In the genomic region with DNA sequence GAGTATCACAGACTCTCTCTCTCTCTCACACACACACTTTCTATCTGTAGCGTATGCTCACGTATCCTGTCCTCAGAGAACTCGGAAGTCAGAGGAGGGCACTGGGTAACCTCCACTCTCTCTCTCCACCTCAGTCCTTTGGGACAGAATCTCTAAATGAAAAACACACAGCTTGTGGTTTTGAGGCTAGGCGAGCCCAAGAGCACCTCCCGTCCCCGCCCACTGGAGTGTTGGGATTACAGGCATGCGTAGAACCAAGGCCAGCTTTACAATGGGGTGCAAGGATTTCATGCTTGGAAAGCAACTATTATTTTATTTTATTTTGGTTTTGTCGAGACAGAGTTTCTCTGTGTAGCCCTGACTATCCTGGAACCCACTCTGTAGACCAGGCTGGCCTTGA, we compare ENCODE assay signal across 29 mouse cellular contexts.
DNase-seq lines count a peak whose midpoint lies in the region; ATAC-seq and TF ChIP-seq lines count a peak whose summit lies in the region.
"Had no signal": no experiment of that assay in that cellular context is flagged by ENCODE, and none has a peak within 500 bp of the region (broad histone marks: within the 10 kb centered on the region; RNA-seq: fewer than 3 reads in every experiment).

No protein-coding gene starts in this region.

- TF ChIP-seq CTCF in E14TG2a.4 (conservative IDR thresholded peaks at IDR 0.05; ENCODE audit: low read length) = no peak
- no peak for TF ChIP-seq CTCF in forebrain, postnatal 0 days (IDR thresholded peaks at IDR 0.05; ENCODE audit: low read depth)

- no peak for ATAC-seq in forebrain, postnatal 0 days
- ATAC-seq: CD4-positive, CD25-positive, alpha-beta regulatory T cell, adult 4 months; forebrain, embryonic 14.5 days; forebrain, embryonic 16.5 days had no signal

- DNase-seq in ES-CJ7 (ENCODE audit: low read depth, low spot score) = peak; percentile 41
- DNase-seq in NIH3T3 (ENCODE audit: low read depth) = peak; percentile 29
- DNase-seq in ZHBTc4 (ENCODE audit: low read depth, low spot score) = peak; percentile 59
- no peak for DNase-seq in forebrain, postnatal 0 days
- DNase-seq in heart, adult 8-10 months (ENCODE audit: low spot score) = no peak
- no peak for DNase-seq in urinary bladder, adult 2 months (ENCODE audit: low spot score)
- no peak for DNase-seq in left cerebral cortex, adult 11 months (ENCODE audit: low spot score)
- DNase-seq: adrenal gland, adult 2 months; adrenal gland, postnatal 10 days; adrenal gland, postnatal 25 days; B cell, adult 2 months; cerebellum, adult 11 months; cerebellum, adult 18-20 months; cerebellum, adult 8-10 months; cerebellum, adult 9-11 months; cerebellum, postnatal 14 days; cerebellum, postnatal 36 days; embryo, embryonic 11 days had no signal

- no peaks in the 10 kb centered on the region for H3K9me3 ChIP-seq in E14TG2a.4 (ENCODE audit: low read length)
- H3K9me3 ChIP-seq in forebrain, postnatal 0 days (ENCODE audit: low read length) = no peaks in the 10 kb centered on the region
- H3K9me3 ChIP-seq: embryonic facial prominence, embryonic 13.5 days; embryonic facial prominence, embryonic 15.5 days; forebrain, embryonic 10.5 days; forebrain, embryonic 12.5 days; G1E had no signal

- no peak overlapping the region for H3K4me2 ChIP-seq in forebrain, postnatal 0 days (ENCODE audit: low read depth)
- H3K4me2 ChIP-seq: embryonic facial prominence, embryonic 13.5 days; embryonic facial prominence, embryonic 15.5 days; forebrain, embryonic 12.5 days had no signal

- peak overlapping the region; percentile 24 for H3K4me3 ChIP-seq in E14TG2a.4 (replicated peaks; ENCODE audit: low read length)
- H3K4me3 ChIP-seq in forebrain, postnatal 0 days (ENCODE audit: low read depth, low read length) = no peak overlapping the region
- H3K4me3 ChIP-seq: embryonic facial prominence, embryonic 13.5 days; embryonic facial prominence, embryonic 15.5 days; erythroblast, embryonic 14.5 days; forebrain, embryonic 10.5 days; forebrain, embryonic 12.5 days had no signal

- no peak overlapping the region for H3K9ac ChIP-seq in forebrain, postnatal 0 days
- H3K9ac ChIP-seq: embryonic facial prominence, embryonic 13.5 days; embryonic facial prominence, embryonic 15.5 days; forebrain, embryonic 12.5 days had no signal

- H3K27me3 ChIP-seq in E14TG2a.4 (ENCODE audit: insufficient read depth, low read length) = no peaks in the 10 kb centered on the region
- no peaks in the 10 kb centered on the region for H3K27me3 ChIP-seq in forebrain, postnatal 0 days (ENCODE audit: insufficient read depth, low read length)
- H3K27me3 ChIP-seq: CH12.LX; embryonic facial prominence, embryonic 13.5 days; embryonic facial prominence, embryonic 15.5 days; forebrain, embryonic 12.5 days had no signal

- peaks cover 96% of the 10 kb centered on the region for H3K4me1 ChIP-seq in E14TG2a.4 (replicated peaks; ENCODE audit: low read depth, low read length)
- H3K4me1 ChIP-seq in forebrain, postnatal 0 days (ENCODE audit: insufficient read depth) = peaks cover 4% of the 10 kb centered on the region
- H3K4me1 ChIP-seq: forebrain, embryonic 12.5 days had no signal

- H3K36me3 ChIP-seq in E14TG2a.4 (ENCODE audit: insufficient read depth, low read length) = peaks cover 26% of the 10 kb centered on the region
- H3K36me3 ChIP-seq in forebrain, postnatal 0 days (ENCODE audit: insufficient read depth) = 0 out of 2 replicates have a peak, but pooled peaks cover 3% of the 10 kb centered on the region
- H3K36me3 ChIP-seq: embryonic facial prominence, embryonic 13.5 days; embryonic facial prominence, embryonic 15.5 days; forebrain, embryonic 12.5 days had no signal

- 94% methylated on average over 8 of the region's 8 CpGs for WGBS in forebrain, postnatal 0 days

- H3K27ac ChIP-seq in forebrain, postnatal 0 days (ENCODE audit: low read depth, low read length) = no peak overlapping the region
- H3K27ac ChIP-seq: embryonic facial prominence, embryonic 13.5 days; embryonic facial prominence, embryonic 15.5 days; forebrain, embryonic 10.5 days; forebrain, embryonic 12.5 days had no signal

Comparison
In these comparisons a context has a peak if more than half of its experiments do, and no peak if none do; other contexts are left out.
1. DNase-seq: peak in ES-CJ7 (single experiment), NIH3T3 (single experiment) and ZHBTc4 (single experiment); none in forebrain, postnatal 0 days (single experiment), heart, adult 8-10 months (single experiment), urinary bladder, adult 2 months (single experiment) and left cerebral cortex, adult 11 months (single experiment).